Mouse (Mus musculus): Measurements from ENCODE around the gene Smdt1. TPM values are rescaled to one million over a fixed set of nuclear protein-coding genes. Genes with fewer than 3 reads are reported as not detected.

The Smdt1 gene
- polyA plus RNA-seq (2012; rRNA removed) = 372 and 378 TPM in 2 replicates

DNA sequence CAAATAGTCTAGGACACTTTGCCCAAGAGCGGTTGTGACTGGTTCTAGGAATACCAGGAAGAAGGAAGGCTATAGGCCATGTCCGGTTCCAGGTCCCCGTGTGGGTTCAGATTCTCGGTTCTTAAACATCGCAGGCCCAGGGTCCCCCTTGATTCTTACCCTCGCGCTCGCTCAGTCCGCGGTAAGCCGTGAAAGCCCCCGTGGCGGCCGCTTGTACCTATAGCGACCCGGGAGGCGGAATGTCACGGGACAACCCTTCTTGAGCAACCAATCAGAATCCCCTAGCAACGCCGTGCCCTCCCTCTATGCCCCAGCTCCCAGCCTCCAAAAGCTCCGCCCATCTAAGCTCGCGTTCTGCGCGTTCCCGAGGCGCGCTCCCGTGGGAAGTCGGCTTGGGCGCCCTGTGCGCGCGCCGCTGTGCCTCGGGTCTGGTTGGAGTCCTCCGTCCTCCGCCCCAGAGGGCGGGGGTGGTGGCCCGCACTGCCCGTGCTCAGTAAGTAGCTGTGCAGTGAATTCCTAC is at the start of gene Smdt1, which contains the start of the genes Naga and Pheta2:
Smdt1 (plus strand) TSS at position 367 of the 520 bp plus-strand sequence.
Naga (minus strand) TSS at position 333 of the 520 bp plus-strand sequence.
Pheta2 (plus strand) TSS at position 350 of the 520 bp plus-strand sequence.
- DNase-seq (ENCODE audit: low read depth, low spot score) = peak; percentile 97
- WGBS = under 1% methylated on average over 41 of the region's 41 CpGs

- 54% methylated on average over 7 of the region's 7 CpGs for WGBS
- DNase-seq (ENCODE audit: low read depth, low spot score) = no peak
Measured at GRCm38 (mm10) chr15:82290252-82290651, 48.5 kb upstream of the Smdt1 start.

DNA sequence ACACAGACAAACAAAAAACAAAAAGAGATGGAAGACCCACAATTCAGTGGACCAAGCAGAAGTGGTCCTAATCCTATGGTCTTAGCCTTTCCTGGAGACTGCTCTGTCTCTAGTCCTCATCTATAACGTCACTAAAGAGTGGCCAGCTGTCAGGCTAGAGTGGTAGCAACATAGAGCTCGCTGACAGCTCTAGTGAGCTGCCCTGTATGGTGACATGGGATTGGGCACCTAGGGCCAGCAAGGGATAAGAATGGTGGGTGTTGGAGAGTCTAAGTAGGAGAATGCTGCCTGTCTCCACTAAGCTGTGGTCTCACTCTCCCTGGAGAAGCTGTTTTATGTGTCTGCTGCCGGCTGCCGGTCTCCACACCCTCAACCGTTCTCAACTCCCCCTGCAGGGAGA is 45.9 kb upstream of the Smdt1 start:
- no peak for DNase-seq (ENCODE audit: low read depth, low spot score)
- WGBS = 22% methylated on average over 5 of the region's 5 CpGs

- DNase-seq (ENCODE audit: low read depth, low spot score) = no peak
- WGBS = 12% methylated on average over 7 of the region's 7 CpGs
Measured at GRCm38 (mm10) chr15:82293271-82293711, 45.5 kb upstream of the Smdt1 start.

DNA sequence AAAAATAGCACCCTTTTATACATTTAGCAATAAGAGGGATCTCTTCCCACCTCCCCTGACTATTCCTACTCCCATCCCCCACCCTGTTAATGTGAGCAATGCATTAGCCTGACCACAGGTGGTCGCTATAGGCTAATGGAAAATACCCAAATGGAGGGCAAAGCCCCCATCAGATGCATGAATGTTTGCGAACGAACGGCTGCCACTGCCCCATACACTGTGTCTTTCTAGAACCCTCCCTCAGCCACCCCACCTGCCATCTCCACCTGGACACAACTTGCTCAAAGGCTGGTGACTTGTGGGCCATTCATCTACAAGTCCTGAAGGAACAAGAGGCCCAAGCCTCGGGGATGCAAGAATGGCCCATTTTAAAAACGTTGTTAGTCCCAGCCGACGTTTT is 44.7 kb upstream of the Smdt1 start:
- 50% methylated on average over 8 of the region's 8 CpGs for WGBS
- no peak for DNase-seq (ENCODE audit: low read depth, low spot score)

GRCm38 (mm10) chr15:82298764-82299561 is 39.8 kb upstream of the Smdt1 start, which contains the start of gene Wbp2nl:
Gene Wbp2nl (plus strand): TSS chr15:82298954.
- DNase-seq (ENCODE audit: low read depth, low spot score) = no peak
- WGBS = 49% methylated on average over 39 of the region's 39 CpGs

- no peak for DNase-seq (ENCODE audit: low read depth, low spot score)
- whole genome bisulfite sequencing = 27% methylated on average over 3 of the region's 3 CpGs
Measured at GRCm38 (mm10) chr15:82307107-82307506, 31.7 kb upstream of the Smdt1 start.

DNA sequence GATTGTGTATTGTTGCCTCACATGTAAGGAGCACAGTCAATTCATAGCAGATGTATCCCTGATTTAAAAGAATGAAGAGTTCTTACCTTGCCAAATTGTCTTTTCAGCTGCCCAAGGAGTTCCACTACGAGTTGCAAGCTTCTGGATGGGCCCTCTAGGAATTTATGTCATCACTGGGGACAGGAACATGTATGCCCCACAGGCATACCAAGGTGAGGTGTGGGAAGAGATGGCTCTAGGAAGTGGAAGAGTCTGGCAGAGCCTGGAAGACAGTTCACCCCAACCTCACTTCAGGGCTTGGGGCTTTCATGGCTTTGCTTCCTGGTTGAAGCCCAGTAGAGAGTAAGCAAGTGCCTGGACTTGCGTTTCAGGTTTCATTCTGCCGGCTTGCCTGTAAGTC is 30.3 kb upstream of the Smdt1 start:
- WGBS = 26% methylated on average over 3 of the region's 3 CpGs
- no peak for DNase-seq (ENCODE audit: low read depth, low spot score)

- no peak for DNase-seq (ENCODE audit: low read depth, low spot score)
- WGBS = 66% methylated on average over 6 of the region's 6 CpGs
Measured at GRCm38 (mm10) chr15:82317839-82318238, 20.9 kb upstream of the Smdt1 start.

- WGBS = 47% methylated on average over 1 of the region's 1 CpGs
- no peak for DNase-seq (ENCODE audit: low read depth, low spot score)
Measured at GRCm38 (mm10) chr15:82319613-82320012, 19.1 kb upstream of the Smdt1 start.

GRCm38 (mm10) chr15:82322195-82322594 is 16.6 kb upstream of the Smdt1 start:
- no peak for DNase-seq (ENCODE audit: low read depth, low spot score)
- 70% methylated on average over 8 of the region's 8 CpGs for WGBS

- 77% methylated on average over 2 of the region's 2 CpGs for WGBS
Measured at GRCm38 (mm10) chr15:82325382-82325781, 13.4 kb upstream of the Smdt1 start.

GRCm38 (mm10) chr15:82335194-82335593 is 3.6 kb upstream of the Smdt1 start:
- 98% methylated on average over 4 of the region's 4 CpGs for WGBS
- no peak for DNase-seq (ENCODE audit: low read depth, low spot score)

More at GRCm38 (mm10) chr15:82325382-82325781, 13.4 kb upstream of the Smdt1 start:
- no peak for DNase-seq (ENCODE audit: low read depth, low spot score)

- no peak for DNase-seq (ENCODE audit: low read depth, low spot score)
- WGBS = 87% methylated on average over 12 of the region's 12 CpGs
Measured at GRCm38 (mm10) chr15:82336629-82337028, 2.1 kb upstream of the Smdt1 start.

- DNase-seq (ENCODE audit: low read depth, low spot score) = no peak
- WGBS = 6% methylated on average over 4 of the region's 4 CpGs
Measured at GRCm38 (mm10) chr15:82337875-82338274, 884 bp upstream of the Smdt1 start.

DNA sequence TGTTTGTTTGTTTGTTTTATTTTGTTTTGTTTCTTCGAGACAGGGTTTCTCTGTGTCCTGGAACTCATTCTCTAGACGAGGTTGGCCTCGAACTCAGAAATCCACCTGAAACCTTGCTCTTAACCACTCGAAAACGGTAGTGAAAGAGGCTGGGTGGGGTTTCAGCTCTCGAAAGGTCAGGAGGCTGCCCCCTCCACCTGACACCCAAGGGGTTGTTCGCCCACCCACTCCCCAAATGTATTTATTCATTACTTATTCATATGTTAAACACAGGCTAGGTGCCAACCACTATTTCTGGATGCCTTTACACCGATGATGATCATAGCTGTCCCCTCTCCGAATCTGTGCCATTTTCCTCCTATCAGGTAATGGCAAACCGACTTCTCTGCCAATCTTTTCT is 391 bp downstream of the Smdt1 start:
- no peak for DNase-seq (ENCODE audit: low read depth, low spot score)
- WGBS = 52% methylated on average over 10 of the region's 10 CpGs

DNA sequence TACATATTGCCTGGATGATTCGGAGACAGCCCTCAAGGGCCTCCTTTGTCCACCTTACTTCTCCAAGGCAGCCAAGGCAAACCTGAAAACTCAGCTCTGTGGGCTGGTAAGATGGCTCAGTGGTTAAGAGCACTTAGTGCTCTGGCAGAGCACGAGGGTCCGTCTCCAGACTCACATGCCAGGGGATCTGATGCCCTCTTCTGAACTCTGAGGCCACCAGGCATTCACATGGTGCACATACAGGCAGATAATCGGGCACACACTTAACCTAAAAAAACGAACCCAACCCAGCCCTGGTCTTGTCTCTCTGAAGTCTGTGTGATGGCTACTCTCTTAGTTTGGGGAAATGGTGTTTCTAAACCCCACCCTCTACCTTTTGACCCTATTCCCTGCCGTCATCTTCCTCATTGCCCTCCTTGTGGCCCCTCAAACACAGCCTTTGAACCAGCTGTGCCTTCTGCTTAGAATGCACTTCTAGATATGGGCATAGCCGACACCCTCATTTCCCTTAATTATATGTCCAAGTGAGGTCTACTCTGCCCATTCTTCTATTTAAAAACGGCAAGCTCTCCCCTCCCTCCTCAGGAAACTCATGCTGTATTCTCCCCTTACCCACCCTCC is 985 bp downstream of the Smdt1 start:
- 59% methylated on average over 8 of the region's 8 CpGs for WGBS
- DNase-seq (ENCODE audit: low read depth, low spot score) = no peak

- 53% methylated on average over 21 of the region's 21 CpGs for WGBS
Measured at GRCm38 (mm10) chr15:82340414-82341035, 1.8 kb downstream of the Smdt1 start.

GRCm38 (mm10) chr15:82341036-82341501 is 2.3 kb downstream of the Smdt1 start:
- no peak for DNase-seq (ENCODE audit: low read depth, low spot score)
- WGBS = 4% methylated on average over 40 of the region's 40 CpGs

More at GRCm38 (mm10) chr15:82340414-82341035, 1.8 kb downstream of the Smdt1 start:
- no peak for DNase-seq (ENCODE audit: low read depth, low spot score)
